Mouse (Mus musculus) olfactory bulb, adult 2 months (tissue): ENCODE results near the gene Camkv. TPM values are rescaled to one million over a fixed set of nuclear protein-coding genes. Genes with fewer than 3 reads are reported as not detected.

ENCODE experiments used
- H3K27ac ChIP-seq: fragments of 200-500 bp; 2 replicates; pipeline ENCODE4 v1.5.1; 2012; ENCODE audit warnings: low read depth, low read length; ENCODE audit not compliant: insufficient read depth
- H3K4me1 ChIP-seq: fragments of 200-500 bp; 2 replicates; pipeline ENCODE4 v1.6.1; 2012; ENCODE audit warnings: low read length; ENCODE audit not compliant: control insufficient read depth, insufficient read depth
- H3K4me3 ChIP-seq: fragments of 200-500 bp; 2 replicates; pipeline ENCODE4 v1.5.1; 2012; ENCODE audit warnings: mild to moderate bottlenecking, low read depth, low read length, moderate library complexity; ENCODE audit not compliant: insufficient read depth
- CTCF ChIP-seq: fragments of 200-500 bp; IDR thresholded peaks from 2 replicates; pipeline ENCODE4 v1.5.1; 2012; ENCODE audit warnings: low read depth, mild to moderate bottlenecking, low read length, moderate library complexity; ENCODE audit not compliant: insufficient read depth
- POLR2A ChIP-seq: fragments of 200-500 bp; IDR thresholded peaks from 2 replicates; pipeline ENCODE4 v1.6.1; 2012; ENCODE audit warnings: mild to moderate bottlenecking, low read depth, low read length, moderate library complexity; ENCODE audit not compliant: insufficient read depth
- WGBS: fragments of 180-500 bp; shearing (Covaris S2); methylation state at CpG from one replicate; pipeline ENCODE4 v1.1.7; 2018; 5-methylcytosine and 5-hydroxymethylcytosine counted together
- polyA plus RNA-seq: library from polyadenylated mRNA; stranded (reverse); fragments of >200 nt; gene quantifications from 2 replicates; pipeline ENCODE4 v1.2.4, GENCODE M21; 2012; ENCODE audit warnings: low replicate concordance; ENCODE audit not compliant: missing spikeins, insufficient read depth, insufficient read length

The Camkv gene
- polyA plus RNA-seq, 1 experiment: not detected

DNA sequence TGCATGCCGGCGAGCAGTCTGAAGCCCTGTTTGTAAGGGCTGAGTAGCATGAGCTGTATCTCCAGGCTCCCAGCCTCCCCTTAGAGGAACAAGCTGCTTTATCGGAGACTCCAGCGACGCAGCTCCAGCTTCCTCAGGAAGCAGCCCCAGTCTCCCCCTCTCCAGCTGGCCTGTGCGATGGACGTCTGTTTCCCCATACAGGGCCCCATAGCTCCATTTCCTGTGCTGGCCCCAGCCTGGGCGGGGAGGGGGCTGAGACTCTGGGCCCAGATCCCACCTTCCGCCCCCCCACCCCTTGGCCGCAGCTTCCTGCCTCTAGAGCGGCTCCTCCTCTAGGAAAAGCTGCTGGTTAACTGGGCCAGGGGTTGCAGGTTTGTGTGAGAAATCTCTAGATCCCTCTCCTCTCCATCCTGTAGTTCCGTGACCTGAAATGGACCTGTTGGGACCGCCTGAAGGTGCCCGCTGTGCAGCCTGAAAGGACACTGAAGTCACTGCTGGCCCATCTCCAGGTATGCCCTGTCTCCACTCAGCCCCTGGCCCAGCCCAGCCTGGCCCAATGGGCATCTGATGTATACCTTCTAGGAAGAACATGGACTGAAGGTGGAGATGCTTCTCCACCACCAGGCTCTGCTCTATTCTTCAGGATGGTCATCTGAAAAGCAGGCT lies 47.3 kb downstream of the Camkv start, which contains the start of gene Gm20661:
TSS of gene Gm20661 (plus strand) at position 378 of the 666 bp plus-strand sequence.
- peaks cover 39% of the 10 kb centered on the region for H3K4me1 ChIP-seq
- WGBS: 51% methylated on average over 14 of the region's 14 CpGs
- no peak within 1 kb of the TSS for H3K4me3 ChIP-seq
- no peak for TF ChIP-seq POLR2A
- TF ChIP-seq CTCF: no peak
- peak within 1 kb of the TSS; percentile 69 for H3K27ac ChIP-seq

DNA sequence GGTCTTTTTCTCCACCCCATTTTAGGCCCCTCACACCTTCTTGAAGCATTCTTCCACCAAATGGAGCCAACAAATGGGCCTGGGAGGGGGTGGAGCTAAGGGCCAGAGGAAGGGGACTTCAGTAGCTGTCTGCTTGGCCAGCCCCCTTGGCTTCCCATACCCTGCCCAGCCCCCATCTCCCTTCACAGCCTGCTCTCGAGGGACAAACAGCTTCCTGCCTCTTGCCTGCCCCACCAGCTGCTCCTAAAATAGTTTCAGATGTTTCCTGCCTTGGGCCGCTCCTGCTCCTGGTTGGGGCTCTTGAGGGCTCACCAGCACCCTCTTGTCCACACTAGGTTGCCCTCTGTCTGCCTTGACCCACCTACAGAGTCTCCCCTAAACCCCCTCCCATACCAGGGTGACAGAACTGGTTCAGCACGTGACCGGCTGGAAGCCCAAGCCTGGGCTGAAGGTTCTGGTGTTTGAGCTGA lies 48.0 kb downstream of the Camkv start:
- Histone ChIP-seq H3K4me3 (no peak overlapping the region), H3K4me1 (peaks cover 39% of the 10 kb centered on the region), H3K27ac (peak overlapping the region; percentile 69)
- TF ChIP-seq POLR2A (no peak), CTCF (no peak)
- 51% methylated on average over 4 of the region's 4 CpGs for WGBS

GRCm38 (mm10) chr9:107984052-107984753 lies 48.7 kb downstream of the Camkv start:
- TF ChIP-seq POLR2A (no peak), CTCF (no peak)
- Histone ChIP-seq H3K4me1 (peaks cover 39% of the 10 kb centered on the region), H3K27ac (peak overlapping the region; percentile 19), H3K4me3 (peak overlapping the region; percentile 64)
- WGBS: 82% methylated on average over 19 of the region's 19 CpGs

DNA sequence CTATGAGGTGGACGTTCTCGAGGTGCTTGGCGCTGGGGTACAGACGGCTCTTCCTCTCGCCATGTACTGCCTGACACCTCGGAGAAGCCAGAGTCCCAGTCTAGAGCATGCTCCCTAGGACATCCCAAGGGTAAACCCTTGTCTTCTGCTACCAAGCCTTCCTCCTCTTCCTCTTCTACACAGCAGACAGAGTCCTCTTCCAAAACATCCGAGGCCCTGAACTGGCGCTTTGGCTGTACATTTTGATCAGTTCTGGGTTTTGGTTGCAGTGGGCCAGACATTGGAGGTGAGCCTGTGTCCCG lies 49.2 kb downstream of the Camkv start:
- peak overlapping the region; percentile 64 for H3K4me3 ChIP-seq
- TF ChIP-seq CTCF (no peak), POLR2A (no peak)
- peaks cover 39% of the 10 kb centered on the region for H3K4me1 ChIP-seq
- WGBS: 81% methylated on average over 9 of the region's 9 CpGs
- H3K27ac ChIP-seq: 0 out of 2 replicates have a peak overlapping the region, but pooled peaks have one; percentile 19

GRCm38 (mm10) chr9:107985131-107986119 lies 50.0 kb downstream of the Camkv start, which contains the start of gene Inka1:
TSS of gene Inka1 (minus strand) at chr9:107985879.
- H3K4me1 ChIP-seq: peaks cover 39% of the 10 kb centered on the region
- H3K4me3 ChIP-seq: peak within 1 kb of the TSS; percentile 64
- no peak for TF ChIP-seq CTCF
- peak; percentile 34; the same call in 1 of the 2 replicates for TF ChIP-seq POLR2A
- H3K27ac ChIP-seq: 0 out of 2 replicates have a peak within 1 kb of the TSS, but pooled peaks have one; percentile 2
- 4% methylated on average over 58 of the region's 58 CpGs for WGBS

- no peak overlapping the region for H3K27ac ChIP-seq
- 8% methylated on average over 18 of the region's 18 CpGs for WGBS
- peak overlapping the region; percentile 64; the same call in 1 of the 2 replicates for H3K4me3 ChIP-seq
- TF ChIP-seq POLR2A: no peak
- peak; percentile 53 for TF ChIP-seq CTCF
- H3K4me1 ChIP-seq: peaks cover 36% of the 10 kb centered on the region
Observed at GRCm38 (mm10) chr9:107986376-107986775, 50.9 kb downstream of the Camkv start.

DNA sequence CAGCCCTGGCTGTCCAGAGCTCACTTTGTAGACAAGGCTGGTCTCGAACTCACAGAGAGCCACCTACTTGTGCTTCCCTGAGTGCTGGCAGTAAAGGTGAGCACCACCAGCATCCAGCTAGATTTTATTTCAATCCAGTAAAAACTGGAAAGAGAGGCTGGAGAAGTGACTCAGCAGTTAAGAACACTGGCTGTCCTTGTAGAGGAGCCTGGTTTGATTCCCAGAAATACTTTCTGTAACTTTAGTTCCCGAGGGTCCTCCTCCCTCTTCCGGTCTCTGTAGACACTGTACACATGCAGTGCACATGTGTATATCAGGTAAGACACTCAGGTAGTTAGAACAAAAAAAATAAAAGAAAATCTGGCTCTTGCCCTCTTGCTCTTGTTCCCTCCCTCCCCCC lies 52.5 kb downstream of the Camkv start:
- Histone ChIP-seq H3K4me1 (peaks cover 22% of the 10 kb centered on the region), H3K27ac (no peak overlapping the region), H3K4me3 (no peak overlapping the region)
- WGBS: 74% methylated on average over 3 of the region's 3 CpGs
- TF ChIP-seq POLR2A: no peak

DNA sequence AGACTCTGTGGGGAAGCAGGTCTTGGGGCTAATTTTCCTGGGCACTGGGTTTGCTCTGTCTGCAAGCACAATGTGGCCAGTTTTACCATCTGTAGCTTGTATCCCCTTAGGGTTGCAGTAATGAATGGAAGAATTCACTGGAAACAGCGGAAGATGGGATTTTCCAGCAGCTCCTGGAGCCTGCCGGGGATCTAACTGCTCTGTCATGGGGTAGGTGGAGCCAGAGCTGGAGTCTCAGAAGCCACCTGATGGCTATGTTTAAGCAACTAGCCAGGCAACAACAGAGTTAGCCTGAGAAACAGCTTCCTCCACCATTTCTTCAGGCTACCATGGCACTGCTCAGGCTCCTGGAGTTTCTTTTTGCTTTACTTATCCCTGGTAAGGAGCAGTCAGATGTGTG lies 56.7 kb downstream of the Camkv start, which contains the start of gene Cdhr4:
TSS of gene Cdhr4 (plus strand) at position 301 of the 400 bp plus-strand sequence.
- no peak for TF ChIP-seq POLR2A
- no peak for TF ChIP-seq CTCF
- no peak within 1 kb of the TSS for H3K4me3 ChIP-seq
- peaks cover 7% of the 10 kb centered on the region for H3K4me1 ChIP-seq
- no peak within 1 kb of the TSS for H3K27ac ChIP-seq
- WGBS: 57% methylated on average over 2 of the region's 2 CpGs
